In genomic region chr7:64057873-64058272, GRCm38 (mm10) we compare ENCODE assay signal across 9 mouse cellular contexts.
DNase-seq lines count a peak whose midpoint lies in the region; ATAC-seq and TF ChIP-seq lines count a peak whose summit lies in the region.
"Had no signal": no experiment of that assay in that cellular context is flagged by ENCODE, and none has a peak within 500 bp of the region (broad histone marks: within the 10 kb centered on the region; RNA-seq: fewer than 3 reads in every experiment).

No protein-coding gene starts in this region.

- no peak overlapping the region for H3K4me3 ChIP-seq in heart, embryonic 15.5 days
- H3K4me3 ChIP-seq in liver, embryonic 13.5 days (replicated peaks): peak overlapping the region; percentile 18; the same call in 1 of the 2 replicates
- H3K4me3 ChIP-seq in spleen, adult 2 months (ENCODE audit: extremely low read depth, insufficient read depth, insufficient read length): no peak overlapping the region
- H3K4me3 ChIP-seq: limb, embryonic 12.5 days had no signal

- peak overlapping the region; percentile 59 for H3K27ac ChIP-seq in heart, embryonic 15.5 days
- H3K27ac ChIP-seq in liver, embryonic 13.5 days: peak overlapping the region; percentile 96
- H3K27ac ChIP-seq in spleen, adult 2 months (ENCODE audit: insufficient read depth, low read length): peak overlapping the region; percentile 55
- H3K27ac ChIP-seq: limb, embryonic 12.5 days had no signal

- 23% methylated on average over 4 of the region's 4 CpGs for WGBS in heart, embryonic 15.5 days
- 4% methylated on average over 4 of the region's 4 CpGs for WGBS in liver, embryonic 13.5 days (ENCODE audit: insufficient replicate concordance)
- WGBS in spleen, adult 2 months: 32% methylated on average over 4 of the region's 4 CpGs

- no peak overlapping the region for H3K9ac ChIP-seq in heart, embryonic 15.5 days
- peak overlapping the region; percentile 66 for H3K9ac ChIP-seq in liver, embryonic 13.5 days
- H3K9ac ChIP-seq: limb, embryonic 12.5 days had no signal

- TF ChIP-seq POLR2A in spleen, adult 2 months (IDR thresholded peaks at IDR 0.05; ENCODE audit: low read depth, low read length): no peak

- H3K4me2 ChIP-seq in heart, embryonic 15.5 days: no peak overlapping the region
- H3K4me2 ChIP-seq in liver, embryonic 13.5 days: peak overlapping the region; percentile 55
- H3K4me2 ChIP-seq: limb, embryonic 12.5 days had no signal

- no peaks in the 10 kb centered on the region for H3K27me3 ChIP-seq in heart, embryonic 15.5 days
- H3K27me3 ChIP-seq in liver, embryonic 13.5 days: no peaks in the 10 kb centered on the region
- no peaks in the 10 kb centered on the region for H3K27me3 ChIP-seq in spleen, adult 2 months (ENCODE audit: control insufficient read depth, insufficient read depth, low read length)

- peaks cover 16% of the 10 kb centered on the region for H3K4me1 ChIP-seq in heart, embryonic 15.5 days (replicated peaks)
- H3K4me1 ChIP-seq in liver, embryonic 13.5 days (replicated peaks): peaks cover 65% of the 10 kb centered on the region
- peaks cover 21% of the 10 kb centered on the region; the same call in 1 of the 2 replicates for H3K4me1 ChIP-seq in spleen, adult 2 months (ENCODE audit: control insufficient read depth, insufficient read depth, insufficient read length)
- H3K4me1 ChIP-seq: limb, embryonic 12.5 days had no signal

- no peaks in the 10 kb centered on the region for H3K9me3 ChIP-seq in heart, embryonic 15.5 days (replicated peaks)
- no peaks in the 10 kb centered on the region for H3K9me3 ChIP-seq in liver, embryonic 13.5 days (replicated peaks)
- H3K9me3 ChIP-seq: limb, embryonic 12.5 days had no signal

- TF ChIP-seq CTCF in spleen, adult 2 months (IDR thresholded peaks at IDR 0.05; ENCODE audit: extremely low read depth, insufficient read depth, insufficient read length, insufficient replicate concordance): peak; percentile 45; the same call in 1 of the 2 replicates

- intact Hi-C loops in heart, postnatal 25 days (cut with DNase I): loop anchor here (5.0 kb wide), 2 partner anchors 121 to 206 kb away; partner anchors contain the start of gene Klf13

- DNase-seq in heart, adult 11 months: peak; percentile 95
- DNase-seq in heart, postnatal 25 days (ENCODE audit: low spot score): no peak
- peak; percentile 33 for DNase-seq in brain, adult 2 months (ENCODE audit: low read depth, low spot score)
- peak; percentile 86 for DNase-seq in liver, embryonic 13.5 days
- DNase-seq in spleen, adult 2 months (ENCODE audit: low read depth in 1 of 2, low spot score in 2 of 2): peak in 1 of 2 experiments; percentile 51
- no peak for DNase-seq in layer of hippocampus, adult 9-11 months
- no peak for DNase-seq in right cerebral cortex, postnatal 36 days (ENCODE audit: low spot score in 2 of 2)

- ATAC-seq in heart, embryonic 15.5 days (replicated peaks; ENCODE audit: insufficient number of reproducible peaks, insufficient read depth, low FRiP score, low read depth): peak; percentile 84
- peak; percentile 98 for ATAC-seq in liver, embryonic 13.5 days (ENCODE audit: low read depth)

- no peaks in the 10 kb centered on the region for H3K36me3 ChIP-seq in heart, embryonic 15.5 days
- no peaks in the 10 kb centered on the region for H3K36me3 ChIP-seq in liver, embryonic 13.5 days
- H3K36me3 ChIP-seq in spleen, adult 2 months (ENCODE audit: control insufficient read depth, insufficient read depth, low read length): no peaks in the 10 kb centered on the region
- H3K36me3 ChIP-seq: limb, embryonic 12.5 days had no signal

Comparison
In these comparisons a context has a peak if more than half of its experiments do, and no peak if none do; other contexts are left out.
1. DNase-seq: peak in heart, adult 11 months (single experiment), brain, adult 2 months (single experiment) and liver, embryonic 13.5 days (single experiment); none in heart, postnatal 25 days (single experiment), layer of hippocampus, adult 9-11 months (single experiment) and right cerebral cortex, postnatal 36 days (0 of 2).
2. Peak in every context shown above with its lines, with median percentiles within 50 percentile points of each other: H3K27ac ChIP-seq.